Mouse (Mus musculus): ENCODE data around the gene AB124611. TPM values are rescaled to one million over a fixed set of nuclear protein-coding genes. Genes with fewer than 3 reads are reported as not detected.
"Not testable (repeated sequence)": the region's sequence is repeated elsewhere in the genome, so short reads cannot be mapped to it uniquely, and the experiment has no call there.

Gene AB124611
- polyA plus RNA-seq (2015; fragmentation: Nextera tagmentation; extraction: Ambion mirVana) = 5.9 and 6.0 TPM in 2 replicates

- 0 out of 2 replicates have a peak, but pooled peaks have one; percentile 29 for ATAC-seq (ENCODE audit: insufficient read depth, low FRiP score)
- 48% methylated on average over 14 of the region's 14 CpGs for WGBS
- H3K4me2 ChIP-seq (ENCODE audit: low read depth, low read length) = no peak within 1 kb of the TSS
- H3K27ac ChIP-seq (ENCODE audit: low read length) = peak within 1 kb of the TSS; percentile 2; the same call in 1 of the 2 replicates
- no peak within 1 kb of the TSS for H3K4me3 ChIP-seq (replicated peaks; ENCODE audit: low read length)
- no peaks in the 10 kb centered on the region for H3K9me3 ChIP-seq (replicated peaks; ENCODE audit: control insufficient read depth, low read length)
- no peaks in the 10 kb centered on the region for H3K4me1 ChIP-seq (ENCODE audit: control insufficient read depth, insufficient read depth, low read length)
- no peaks in the 10 kb centered on the region for H3K36me3 ChIP-seq (ENCODE audit: control insufficient read depth, insufficient read depth, low read length)
- peak within 1 kb of the TSS; percentile 8; the same call in 1 of the 2 replicates for H3K9ac ChIP-seq (ENCODE audit: low read length)
- H3K27me3 ChIP-seq (ENCODE audit: control insufficient read depth, insufficient read depth, low read length) = no peaks in the 10 kb centered on the region
Observed at GRCm38 (mm10) chr9:21525937-21526633, at the start of gene AB124611. Gene AB124611 (plus strand): TSS chr9:21526176.

GRCm38 (mm10) chr9:21477707-21478106 lies 48.3 kb upstream of the AB124611 start:
- WGBS = over 99% methylated on average over 6 of the region's 6 CpGs
- Histone ChIP-seq H3K4me1 (ENCODE audit: control insufficient read depth, insufficient read depth, low read length) (no peaks in the 10 kb centered on the region), H3K36me3 (ENCODE audit: control insufficient read depth, insufficient read depth, low read length) (peaks cover 48% of the 10 kb centered on the region), H3K9me3 (replicated peaks; ENCODE audit: control insufficient read depth, low read length) (no peaks in the 10 kb centered on the region), H3K27ac (ENCODE audit: low read length) (no peak overlapping the region), H3K9ac (ENCODE audit: low read length) (no peak overlapping the region), H3K4me2 (ENCODE audit: low read depth, low read length) (no peak overlapping the region), H3K27me3 (ENCODE audit: control insufficient read depth, insufficient read depth, low read length) (no peaks in the 10 kb centered on the region), H3K4me3 (replicated peaks; ENCODE audit: low read length) (no peak overlapping the region)
- ATAC-seq (ENCODE audit: insufficient read depth, low FRiP score) = no peak

- no peak for ATAC-seq (ENCODE audit: insufficient read depth, low FRiP score)
- Histone ChIP-seq H3K9ac (ENCODE audit: low read length) (no peak overlapping the region), H3K4me1 (ENCODE audit: control insufficient read depth, insufficient read depth, low read length) (no peaks in the 10 kb centered on the region), H3K27ac (ENCODE audit: low read length) (no peak overlapping the region), H3K36me3 (ENCODE audit: control insufficient read depth, insufficient read depth, low read length) (peaks cover 16% of the 10 kb centered on the region), H3K9me3 (replicated peaks; ENCODE audit: control insufficient read depth, low read length) (no peaks in the 10 kb centered on the region), H3K4me2 (ENCODE audit: low read depth, low read length) (no peak overlapping the region), H3K4me3 (replicated peaks; ENCODE audit: low read length) (no peak overlapping the region), H3K27me3 (ENCODE audit: control insufficient read depth, insufficient read depth, low read length) (no peaks in the 10 kb centered on the region)
- 84% methylated on average over 4 of the region's 4 CpGs for WGBS
Observed at GRCm38 (mm10) chr9:21484065-21484464, 41.9 kb upstream of the AB124611 start.

DNA sequence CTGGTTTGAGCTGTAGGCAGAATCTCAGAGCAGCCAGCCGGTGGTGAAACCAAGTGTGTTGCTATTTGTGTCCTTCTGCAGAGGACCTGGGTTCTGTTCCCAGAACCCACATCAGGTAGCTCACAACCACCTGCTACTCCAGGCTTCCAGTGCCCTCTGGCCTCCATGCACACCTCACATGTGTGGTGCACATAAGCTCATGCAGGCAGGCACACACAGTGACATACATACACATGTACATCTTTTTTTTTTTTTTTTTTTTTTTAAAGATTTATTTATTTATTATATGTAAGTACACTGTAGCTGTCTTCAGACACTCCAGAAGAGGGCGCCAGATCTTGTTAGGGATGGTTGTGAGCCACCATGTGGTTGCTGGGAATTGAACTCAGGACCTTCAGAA lies 37.7 kb upstream of the AB124611 start:
- not testable (repeated sequence) for ATAC-seq (ENCODE audit: insufficient read depth, low FRiP score); H3K4me1 ChIP-seq (ENCODE audit: control insufficient read depth, insufficient read depth, low read length); H3K9ac ChIP-seq (ENCODE audit: low read length); H3K27me3 ChIP-seq (ENCODE audit: control insufficient read depth, insufficient read depth, low read length); H3K4me3 ChIP-seq (replicated peaks; ENCODE audit: low read length); H3K4me2 ChIP-seq (ENCODE audit: low read depth, low read length); H3K9me3 ChIP-seq (replicated peaks; ENCODE audit: control insufficient read depth, low read length); H3K27ac ChIP-seq (ENCODE audit: low read length)
- H3K36me3 ChIP-seq (ENCODE audit: control insufficient read depth, insufficient read depth, low read length) = peaks cover 17% of the 10 kb centered on the region
- 92% methylated on average over 1 of the region's 2 CpGs for WGBS

GRCm38 (mm10) chr9:21490696-21491095 lies 35.3 kb upstream of the AB124611 start:
- H3K4me2 ChIP-seq (ENCODE audit: low read depth, low read length) = no peak overlapping the region
- WGBS = 87% methylated on average over 9 of the region's 9 CpGs
- H3K9ac ChIP-seq (ENCODE audit: low read length) = no peak overlapping the region
- no peak overlapping the region for H3K27ac ChIP-seq (ENCODE audit: low read length)
- H3K9me3 ChIP-seq (replicated peaks; ENCODE audit: control insufficient read depth, low read length) = no peaks in the 10 kb centered on the region
- no peak for ATAC-seq (ENCODE audit: insufficient read depth, low FRiP score)
- no peak overlapping the region for H3K4me3 ChIP-seq (replicated peaks; ENCODE audit: low read length)
- no peaks in the 10 kb centered on the region for H3K27me3 ChIP-seq (ENCODE audit: control insufficient read depth, insufficient read depth, low read length)
- H3K36me3 ChIP-seq (ENCODE audit: control insufficient read depth, insufficient read depth, low read length) = peaks cover 13% of the 10 kb centered on the region; the same call in 1 of the 2 replicates
- H3K4me1 ChIP-seq (ENCODE audit: control insufficient read depth, insufficient read depth, low read length) = no peaks in the 10 kb centered on the region

DNA sequence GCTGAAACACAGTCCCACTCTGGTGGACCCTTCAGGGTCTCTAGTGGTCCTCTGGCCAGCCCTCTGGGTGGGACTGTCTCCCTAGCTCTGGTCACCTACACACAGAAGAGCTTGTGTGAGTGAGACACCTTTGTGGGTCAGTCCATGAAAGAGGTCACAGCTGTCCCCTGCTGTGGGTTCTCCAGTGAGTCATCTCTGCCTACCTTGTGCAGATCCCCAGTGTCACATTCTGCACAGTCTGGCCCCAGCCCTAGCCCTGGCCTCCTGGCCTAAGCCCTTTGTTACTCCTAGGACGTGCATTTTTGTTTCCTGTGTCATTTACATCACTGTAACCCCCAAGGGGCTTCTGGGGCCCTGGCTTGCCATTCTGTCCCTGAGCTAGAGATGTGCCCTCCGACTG lies 32.1 kb upstream of the AB124611 start:
- H3K4me2 ChIP-seq (ENCODE audit: low read depth, low read length) = no peak overlapping the region
- no peaks in the 10 kb centered on the region for H3K27me3 ChIP-seq (ENCODE audit: control insufficient read depth, insufficient read depth, low read length)
- no peaks in the 10 kb centered on the region for H3K4me1 ChIP-seq (ENCODE audit: control insufficient read depth, insufficient read depth, low read length)
- ATAC-seq (ENCODE audit: insufficient read depth, low FRiP score) = no peak
- H3K27ac ChIP-seq (ENCODE audit: low read length) = no peak overlapping the region
- no peak overlapping the region for H3K9ac ChIP-seq (ENCODE audit: low read length)
- H3K36me3 ChIP-seq (ENCODE audit: control insufficient read depth, insufficient read depth, low read length) = peaks cover 10% of the 10 kb centered on the region; the same call in 1 of the 2 replicates
- H3K4me3 ChIP-seq (replicated peaks; ENCODE audit: low read length) = no peak overlapping the region
- WGBS = 63% methylated on average over 2 of the region's 2 CpGs
- H3K9me3 ChIP-seq (replicated peaks; ENCODE audit: control insufficient read depth, low read length) = no peaks in the 10 kb centered on the region

- H3K36me3 ChIP-seq (ENCODE audit: control insufficient read depth, insufficient read depth, low read length) = peaks cover 19% of the 10 kb centered on the region
- no peaks in the 10 kb centered on the region for H3K4me1 ChIP-seq (ENCODE audit: control insufficient read depth, insufficient read depth, low read length)
- H3K27me3 ChIP-seq (ENCODE audit: control insufficient read depth, insufficient read depth, low read length) = no peaks in the 10 kb centered on the region
- H3K9me3 ChIP-seq (replicated peaks; ENCODE audit: control insufficient read depth, low read length) = no peaks in the 10 kb centered on the region
- H3K27ac ChIP-seq (ENCODE audit: low read length) = no peak overlapping the region
- no peak overlapping the region for H3K4me3 ChIP-seq (replicated peaks; ENCODE audit: low read length)
- no peak for ATAC-seq (ENCODE audit: insufficient read depth, low FRiP score)
- 75% methylated on average over 9 of the region's 9 CpGs for WGBS
- no peak overlapping the region for H3K4me2 ChIP-seq (ENCODE audit: low read depth, low read length)
- no peak overlapping the region for H3K9ac ChIP-seq (ENCODE audit: low read length)
Observed at GRCm38 (mm10) chr9:21494726-21495125, 31.2 kb upstream of the AB124611 start.

DNA sequence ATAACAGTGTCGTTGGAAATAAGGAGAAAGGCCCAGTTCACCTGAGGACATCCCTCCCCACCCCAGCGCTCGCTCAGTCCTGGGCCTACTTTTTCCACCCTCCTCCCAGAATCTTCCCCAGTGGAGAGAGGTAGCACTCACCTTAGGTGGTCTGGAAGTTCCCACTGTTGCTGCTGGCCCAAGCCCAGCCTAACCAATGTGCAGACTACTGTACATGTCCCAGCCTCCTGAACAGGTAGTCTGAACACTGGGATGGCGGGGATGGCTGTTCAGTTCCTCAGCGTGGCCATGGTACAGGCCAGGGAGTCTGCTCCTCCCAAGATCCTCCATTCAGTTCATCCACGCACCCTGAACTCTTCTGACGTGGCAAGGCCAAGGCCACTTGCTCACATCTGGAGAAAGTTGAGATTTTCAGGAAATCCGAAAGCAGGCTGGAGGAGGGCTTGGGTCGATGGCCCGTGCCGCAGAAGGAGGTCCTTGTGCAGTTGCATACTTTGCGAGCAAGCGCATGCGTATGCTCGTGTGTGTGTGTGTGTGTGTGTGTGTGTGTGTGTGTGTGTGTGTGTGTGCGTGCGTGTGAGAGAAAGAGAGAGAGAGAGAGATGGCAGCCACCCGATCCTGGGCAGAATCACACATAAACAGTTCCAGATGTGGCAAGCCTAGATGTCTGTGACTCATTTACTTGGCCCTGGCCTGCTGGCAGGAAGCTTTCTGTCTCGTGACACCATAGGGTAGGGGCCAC lies 29.5 kb upstream of the AB124611 start:
- no peak overlapping the region for H3K4me2 ChIP-seq (ENCODE audit: low read depth, low read length)
- 84% methylated on average over 19 of the region's 19 CpGs for WGBS

GRCm38 (mm10) chr9:21497050-21497542 lies 28.9 kb upstream of the AB124611 start:
- Histone ChIP-seq H3K9me3 (replicated peaks; ENCODE audit: control insufficient read depth, low read length) (no peaks in the 10 kb centered on the region), H3K4me1 (ENCODE audit: control insufficient read depth, insufficient read depth, low read length) (no peaks in the 10 kb centered on the region), H3K36me3 (ENCODE audit: control insufficient read depth, insufficient read depth, low read length) (peaks cover 14% of the 10 kb centered on the region), H3K9ac (ENCODE audit: low read length) (no peak overlapping the region), H3K27ac (ENCODE audit: low read length) (no peak overlapping the region), H3K27me3 (ENCODE audit: control insufficient read depth, insufficient read depth, low read length) (no peaks in the 10 kb centered on the region), H3K4me3 (replicated peaks; ENCODE audit: low read length) (no peak overlapping the region), H3K4me2 (ENCODE audit: low read depth, low read length) (no peak overlapping the region)
- WGBS = 91% methylated on average over 16 of the region's 16 CpGs
- no peak for ATAC-seq (ENCODE audit: insufficient read depth, low FRiP score)

More for the DNA sequence above, 29.5 kb upstream of the AB124611 start:
- Histone ChIP-seq H3K9ac (ENCODE audit: low read length) (no peak overlapping the region), H3K27ac (ENCODE audit: low read length) (no peak overlapping the region), H3K4me3 (replicated peaks; ENCODE audit: low read length) (no peak overlapping the region), H3K9me3 (replicated peaks; ENCODE audit: control insufficient read depth, low read length) (no peaks in the 10 kb centered on the region), H3K4me1 (ENCODE audit: control insufficient read depth, insufficient read depth, low read length) (no peaks in the 10 kb centered on the region), H3K27me3 (ENCODE audit: control insufficient read depth, insufficient read depth, low read length) (no peaks in the 10 kb centered on the region), H3K36me3 (ENCODE audit: control insufficient read depth, insufficient read depth, low read length) (peaks cover 14% of the 10 kb centered on the region)
- ATAC-seq (ENCODE audit: insufficient read depth, low FRiP score) = no peak

All from stomach, embryonic 16.5 days (tissue).